Mouse (Mus musculus) MEL (cell line): Measurements from ENCODE around the gene Hmox1. TPM values are rescaled to one million over a fixed set of nuclear protein-coding genes. Genes with fewer than 3 reads are reported as not detected.
A peak's percentile ranks its signal among the peaks of the same experiment; 100 is the strongest.

Experiments
- DNase-seq: peaks from one replicate; pipeline ENCODE4 v3.0.0; 2011; ENCODE audit warnings: low read depth, low spot score
- H3K27ac ChIP-seq: 2 replicates; pipeline ENCODE4 v1.5.1; 2012; ENCODE audit warnings: low read depth, mild to moderate bottlenecking, control low read depth, low read length, moderate library complexity; ENCODE audit not compliant: control insufficient read depth
- H3K27me3 ChIP-seq, 2 experiments: fragments of 150-350 bp in 1 of 2; sonication (generic) in 1 of 2; 2 replicates each; pipeline ENCODE4 v1.6.1; 2012; ENCODE audit warnings: low read length in 2 of 2, mild to moderate bottlenecking in 2 of 2, improper control_type of control experiment in 1 of 2, moderate library complexity in 1 of 2; ENCODE audit not compliant: insufficient read depth in 2 of 2, control insufficient read depth in 1 of 2
- H3K36me3 ChIP-seq, 2 experiments: 2 replicates each; pipeline ENCODE4 v1.6.1; 2012 to 2014; ENCODE audit warnings: low read length in 2 of 2, improper control_type of control experiment in 1 of 2, inconsistent platforms in 1 of 2, mild to moderate bottlenecking in 1 of 2; ENCODE audit not compliant: insufficient read depth in 2 of 2, control insufficient read depth in 1 of 2
- H3K4me1 ChIP-seq, 2 experiments: fragments of 150-350 bp in 1 of 2; sonication (generic) in 1 of 2; 2 replicates each; pipeline ENCODE4 v1.6.1; 2012; ENCODE audit warnings: low read length in 2 of 2, improper control_type of control experiment in 1 of 2, mild to moderate bottlenecking in 1 of 2; ENCODE audit not compliant: insufficient read depth in 2 of 2, control insufficient read depth in 1 of 2
- H3K4me3 ChIP-seq, 2 experiments: fragments of 150-350 bp in 1 of 2; sonication (generic) in 1 of 2; 2 replicates each; pipeline ENCODE4 v1.5.1; 2012; ENCODE audit warnings: low read depth in 2 of 2, low read length in 2 of 2, mild to moderate bottlenecking in 2 of 2, moderate library complexity in 2 of 2, control low read depth in 1 of 2, improper control_type of control experiment in 1 of 2; ENCODE audit not compliant: control insufficient read depth in 1 of 2, insufficient read depth in 1 of 2
- H3K79me2 ChIP-seq: 2 replicates; pipeline ENCODE4 v1.6.1; 2012; ENCODE audit warnings: mild to moderate bottlenecking, low read length, moderate library complexity; ENCODE audit not compliant: control insufficient read depth, poor library complexity, insufficient read depth
- H3K9ac ChIP-seq: 2 replicates; pipeline ENCODE4 v1.6.1; 2012; ENCODE audit warnings: low read depth, mild to moderate bottlenecking, control low read depth, low read length, moderate library complexity; ENCODE audit not compliant: control insufficient read depth, poor library complexity, severe bottlenecking
- H3K9me3 ChIP-seq: fragments of 150-350 bp; sonication (generic); replicated peaks from 2 replicates; pipeline ENCODE4 v1.6.1; 2012; ENCODE audit warnings: mild to moderate bottlenecking, low read length, improper control_type of control experiment, moderate library complexity; ENCODE audit not compliant: insufficient read depth
- CTCF ChIP-seq, 3 experiments: IDR thresholded peaks in 2 of 3; conservative IDR thresholded peaks in 1 of 3; 2 replicates each; pipeline ENCODE4 v1.5.1; 2011 to 2012; ENCODE audit warnings: low read length in 3 of 3, low read depth in 2 of 3, mild to moderate bottlenecking in 2 of 3, improper control_type of control experiment in 1 of 3, inconsistent platforms in 1 of 3, mixed read lengths in 1 of 3, moderate library complexity in 1 of 3; ENCODE audit not compliant: control insufficient read depth in 1 of 3, insufficient read depth in 1 of 3, poor library complexity in 1 of 3, severe bottlenecking in 1 of 3
- EP300 ChIP-seq, 2 experiments: IDR thresholded peaks; 2 replicates each; pipeline ENCODE4 v1.6.1; 2011; ENCODE audit warnings: improper control_type of control experiment in 2 of 2, low read length in 2 of 2, low read depth in 1 of 2, mild to moderate bottlenecking in 1 of 2
- GATA1 ChIP-seq: IDR thresholded peaks from 2 replicates; pipeline ENCODE4 v1.6.1; 2011; ENCODE audit warnings: low read depth, low read length, improper control_type of control experiment
- MAFK ChIP-seq: IDR thresholded peaks from 2 replicates; pipeline ENCODE4 v1.6.1; 2011; ENCODE audit warnings: low read depth, mild to moderate bottlenecking, low read length, improper control_type of control experiment, borderline replicate concordance
- MYC ChIP-seq: IDR thresholded peaks from 2 replicates; pipeline ENCODE4 v1.6.1; 2011; ENCODE audit warnings: low read depth, mild to moderate bottlenecking, low read length, improper control_type of control experiment, moderate library complexity
- POLR2A ChIP-seq, 2 experiments: IDR thresholded peaks; 2 replicates each; pipeline ENCODE4 v1.6.1; 2011 to 2012; ENCODE audit warnings: low read length in 2 of 2, mild to moderate bottlenecking in 2 of 2, control low read depth in 1 of 2, improper control_type of control experiment in 1 of 2, low read depth in 1 of 2, moderate library complexity in 1 of 2; ENCODE audit not compliant: control insufficient read depth in 1 of 2, insufficient read depth in 1 of 2, poor library complexity in 1 of 2
- RAD21 ChIP-seq: IDR thresholded peaks from 2 replicates; pipeline ENCODE4 v1.6.1; 2011; ENCODE audit warnings: mild to moderate bottlenecking, low read depth, low read length, improper control_type of control experiment
- RCOR1 ChIP-seq: IDR thresholded peaks from 2 replicates; pipeline ENCODE4 v1.6.1; 2012; ENCODE audit warnings: low read depth, mild to moderate bottlenecking, inconsistent platforms, low read length, improper control_type of control experiment
- SIN3A ChIP-seq: IDR thresholded peaks from 2 replicates; pipeline ENCODE4 v1.6.1; 2012; ENCODE audit warnings: low read length, improper control_type of control experiment, inconsistent platforms
- SMC3 ChIP-seq: IDR thresholded peaks from 2 replicates; pipeline ENCODE4 v1.6.1; 2011; ENCODE audit warnings: low read depth, low read length, improper control_type of control experiment
- TAL1 ChIP-seq: IDR thresholded peaks from 2 replicates; pipeline ENCODE4 v1.6.1; 2012; ENCODE audit warnings: mild to moderate bottlenecking, inconsistent platforms, low read length, moderate library complexity, mixed read lengths
- USF2 ChIP-seq, 2 experiments: IDR thresholded peaks; 2 replicates each; pipeline ENCODE4 v1.6.1; 2011 to 2012; ENCODE audit warnings: improper control_type of control experiment in 2 of 2, low read length in 2 of 2, borderline replicate concordance in 1 of 2, inconsistent platforms in 1 of 2, low read depth in 1 of 2, mild to moderate bottlenecking in 1 of 2; ENCODE audit not compliant: insufficient read depth in 1 of 2
- polyA plus RNA-seq, 2 experiments: library from polyadenylated mRNA; stranded (reverse) in 1 of 2; unstranded in 1 of 2; fragments of >175 nt in 1 of 2; fragments of >200 nt in 1 of 2; gene quantifications; 2 replicates each; pipeline versions ENCODE4 v1.2.1 to v1.2.4; 2012; ENCODE audit warnings: low replicate concordance in 2 of 2, low read depth in 1 of 2; ENCODE audit not compliant: insufficient read length in 2 of 2, insufficient read depth in 1 of 2, missing spikeins in 1 of 2
- total RNA-seq: library from RNA; depleted of rRNA; stranded (reverse); fragments of 300-350 nt; gene quantifications from 2 replicates; pipeline ENCODE4 v1.2.3, GENCODE M21; 2012

Gene Hmox1
- total and polyA plus RNA-seq, 3 experiments = 11.1 to 72.4 TPM; not detected in 1

GRCm38 (mm10) chr8:75132485-75132884 is 39.1 kb downstream of the Hmox1 start:
- TF ChIP-seq RAD21 = peak; percentile 48
- TF ChIP-seq CTCF (IDR thresholded peaks at IDR 0.05 in 2 of 3, conservative IDR thresholded peaks at IDR 0.05 in 1 of 3; ENCODE audit: control insufficient read depth in 1 of 3, insufficient read depth in 1 of 3, low read depth in 2 of 3, low read length in 3 of 3, poor library complexity in 1 of 3, severe bottlenecking in 1 of 3) = peak; percentile 25 to 49 (median 33); a peak in 5 of 6 replicates
- TF ChIP-seq MAFK = no peak

GRCm38 (mm10) chr8:75133399-75133798 is 40.0 kb downstream of the Hmox1 start:
- H3K79me2 ChIP-seq = no peaks in the 10 kb centered on the region
- no peak overlapping the region for H3K4me3 ChIP-seq
- no peak overlapping the region for H3K9ac ChIP-seq
- TF ChIP-seq SMC3 (no peak), GATA1 (no peak)
- H3K4me1 ChIP-seq = peaks cover 19 to 20% of the 10 kb centered on the region in 2 experiments
- no peak for DNase-seq
- no peaks in the 10 kb centered on the region for H3K27me3 ChIP-seq
- no peaks in the 10 kb centered on the region for H3K9me3 ChIP-seq
- H3K36me3 ChIP-seq = peaks cover 6 to 12% of the 10 kb centered on the region in 2 experiments
- no peak overlapping the region for H3K27ac ChIP-seq

More at GRCm38 (mm10) chr8:75132485-75132884, 39.1 kb downstream of the Hmox1 start:
- no peak overlapping the region for H3K4me3 ChIP-seq
- no peak for DNase-seq
- H3K27me3 ChIP-seq = no peaks in the 10 kb centered on the region
- no peak overlapping the region for H3K9ac ChIP-seq
- no peaks in the 10 kb centered on the region for H3K79me2 ChIP-seq
- peaks cover 19 to 20% of the 10 kb centered on the region in 2 experiments for H3K4me1 ChIP-seq
- no peak overlapping the region for H3K27ac ChIP-seq
- H3K9me3 ChIP-seq = no peaks in the 10 kb centered on the region
- H3K36me3 ChIP-seq = peaks cover 12 to 13% of the 10 kb centered on the region in 2 experiments

- H3K4me1 ChIP-seq = peaks cover 19 to 20% of the 10 kb centered on the region in 2 experiments
- no peak overlapping the region for H3K4me3 ChIP-seq
- H3K36me3 ChIP-seq = peaks cover 0 to 12% of the 10 kb centered on the region in 2 experiments; a peak in 3 of 4 replicates
- no peak overlapping the region for H3K9ac ChIP-seq
- H3K79me2 ChIP-seq = no peaks in the 10 kb centered on the region
- H3K9me3 ChIP-seq = no peaks in the 10 kb centered on the region
- peak; percentile 58 for DNase-seq
- TF ChIP-seq RCOR1 (no peak), TAL1 (0 out of 2 replicates have a peak, but pooled peaks have one; percentile 19), MYC (no peak), SIN3A (no peak), USF2 (IDR thresholded peaks at IDR 0.05; ENCODE audit: borderline replicate concordance in 1 of 2, insufficient read depth in 1 of 2, low read depth in 1 of 2, low read length in 2 of 2) (no peak), EP300 (IDR thresholded peaks at IDR 0.05; ENCODE audit: low read depth in 1 of 2, low read length in 2 of 2) (peak in 1 of 2 experiments; percentile 22; a peak in 2 of 4 replicates), GATA1 (peak; percentile 61), POLR2A (IDR thresholded peaks at IDR 0.05; ENCODE audit: control insufficient read depth in 1 of 2, insufficient read depth in 1 of 2, low read depth in 1 of 2, low read length in 2 of 2, poor library complexity in 1 of 2) (no peak)
- H3K27me3 ChIP-seq = no peaks in the 10 kb centered on the region
- H3K27ac ChIP-seq = no peak overlapping the region
These were observed 41.4 kb downstream of the Hmox1 start for GRCm38 (mm10) chr8:75134603-75135391.
